Mouse (Mus musculus) cortical plate, adult 2 months (tissue): ENCODE measurements at regions not wholly inside any gene's neighbourhood (a gene's known extent, or its start where the extent isn't known, plus 50 kb on each side); places are given as distances from the start of the nearest gene placed in this dataset.

ENCODE experiments used
- CTCF ChIP-seq: fragments of 200-500 bp; IDR thresholded peaks from 2 replicates; pipeline ENCODE4 v1.5.1; 2011; ENCODE audit warnings: mild to moderate bottlenecking, control low read depth, low read length; ENCODE audit not compliant: insufficient read depth; ENCODE audit errors: extremely low read depth
- POLR2A ChIP-seq: fragments of 200-500 bp; IDR thresholded peaks from 2 replicates; pipeline ENCODE4 v1.6.1; 2011; ENCODE audit warnings: mild to moderate bottlenecking, low read length, control low read depth; ENCODE audit not compliant: insufficient read depth; ENCODE audit errors: extremely low read depth

DNA sequence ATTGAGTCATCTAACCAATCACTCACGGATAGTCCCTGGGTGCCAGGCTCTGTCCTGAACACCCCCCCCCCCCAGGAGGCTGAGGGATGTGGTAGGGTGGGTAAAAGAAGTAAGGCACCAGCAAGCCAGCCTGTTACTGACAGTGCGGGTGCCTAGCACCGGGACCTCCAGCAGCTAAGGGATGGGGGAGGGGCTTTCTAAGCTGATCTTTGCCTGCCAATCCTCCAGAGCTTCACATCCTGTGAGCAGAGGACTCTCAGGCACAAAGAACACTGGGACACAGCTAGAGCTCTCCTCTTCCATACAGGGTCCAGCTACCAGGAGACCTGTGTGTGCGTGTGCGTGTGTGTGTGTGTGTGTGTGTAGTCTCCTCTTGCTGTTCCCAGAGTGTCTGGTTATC lies 215.9 kb downstream of the Matn1 start:
- TF ChIP-seq CTCF, result no peak
- no peak for TF ChIP-seq POLR2A
